Mouse (Mus musculus) embryonic facial prominence, embryonic 12.5 days (tissue): ENCODE measurements around the gene 3830406C13Rik. TPM values are rescaled to one million over a fixed set of nuclear protein-coding genes. Genes with fewer than 3 reads are reported as not detected.

Experiments
- ATAC-seq: fragments of 200-750 bp; cut with Nextera tagmentation; 2 replicates; pipeline ENCODE4 v1.8.0; 2017; ENCODE audit not compliant: insufficient number of reproducible peaks, insufficient read depth, low FRiP score, low TSS enrichment
- H3K27ac ChIP-seq: fragments of 300-500 bp; sonication (generic); 2 replicates; pipeline ENCODE4 v1.5.1; 2016; ENCODE audit warnings: mild to moderate bottlenecking
- H3K27me3 ChIP-seq: fragments of 300-500 bp; sonication (generic); 2 replicates; pipeline ENCODE4 v1.6.1; 2016; ENCODE audit warnings: mild to moderate bottlenecking, moderate library complexity
- H3K36me3 ChIP-seq: fragments of 300-500 bp; sonication (generic); 2 replicates; pipeline ENCODE4 v1.6.1; 2016; ENCODE audit warnings: mild to moderate bottlenecking
- H3K4me1 ChIP-seq: fragments of 300-500 bp; sonication (generic); 2 replicates; pipeline ENCODE4 v1.6.1; 2016
- H3K4me2 ChIP-seq: fragments of 300-500 bp; sonication (generic); replicated peaks from 2 replicates; pipeline ENCODE4 v1.6.1; 2016; ENCODE audit warnings: mild to moderate bottlenecking, moderate library complexity
- H3K4me3 ChIP-seq: fragments of 300-500 bp; sonication (generic); 2 replicates; pipeline ENCODE4 v1.5.1; 2016; ENCODE audit warnings: mild to moderate bottlenecking
- H3K9ac ChIP-seq: fragments of 300-500 bp; sonication (generic); 2 replicates; pipeline ENCODE4 v1.6.1; 2016; ENCODE audit warnings: mild to moderate bottlenecking, moderate library complexity
- H3K9me3 ChIP-seq: fragments of 300-500 bp; sonication (generic); 2 replicates; pipeline ENCODE4 v1.6.1; 2016; ENCODE audit warnings: mild to moderate bottlenecking, moderate library complexity
- WGBS: fragments of 180-500 bp; shearing (Covaris S2); methylation state at CpG from one replicate; pipeline ENCODE4 v1.1.7; 2016; 5-methylcytosine and 5-hydroxymethylcytosine counted together
- polyA plus RNA-seq: library from polyadenylated mRNA; unstranded; fragments of >200 nt; fragmentation: Nextera tagmentation; extraction: Ambion mirVana; gene quantifications from 2 replicates; pipeline ENCODE4 v1.2.1, GENCODE M21; 2016

3830406C13Rik gene
- polyA plus RNA-seq, 1 experiment from 2014 or later, result 44.0 TPM

DNA sequence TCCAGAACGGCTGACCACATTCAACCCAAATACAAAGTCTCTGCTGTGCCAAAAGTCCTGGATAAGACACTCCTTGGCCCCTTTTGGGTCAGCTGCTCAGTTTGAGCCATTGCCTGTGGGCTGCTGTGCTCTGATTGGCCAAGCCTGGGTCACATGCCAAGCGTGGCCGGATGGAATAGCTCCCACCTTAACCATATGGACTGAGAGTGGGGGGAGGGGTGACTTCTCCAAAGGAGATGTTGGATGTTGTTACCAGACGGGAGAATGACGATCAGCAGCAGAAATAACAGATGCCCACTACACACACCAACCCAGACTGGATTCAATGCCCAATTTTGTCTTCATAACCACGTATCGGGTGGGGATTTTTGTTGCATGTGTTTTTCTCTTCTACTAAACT is 51.0 kb downstream of the 3830406C13Rik start:
- H3K9me3 ChIP-seq, result no peaks in the 10 kb centered on the region
- H3K9ac ChIP-seq, result no peak overlapping the region
- no peak overlapping the region for H3K4me3 ChIP-seq
- peaks cover 66% of the 10 kb centered on the region for H3K27me3 ChIP-seq
- ATAC-seq, result no peak
- no peaks in the 10 kb centered on the region for H3K4me1 ChIP-seq
- no peak overlapping the region for H3K4me2 ChIP-seq
- 41% methylated on average over 7 of the region's 7 CpGs for WGBS
- H3K27ac ChIP-seq, result no peak overlapping the region
- H3K36me3 ChIP-seq, result no peaks in the 10 kb centered on the region

DNA sequence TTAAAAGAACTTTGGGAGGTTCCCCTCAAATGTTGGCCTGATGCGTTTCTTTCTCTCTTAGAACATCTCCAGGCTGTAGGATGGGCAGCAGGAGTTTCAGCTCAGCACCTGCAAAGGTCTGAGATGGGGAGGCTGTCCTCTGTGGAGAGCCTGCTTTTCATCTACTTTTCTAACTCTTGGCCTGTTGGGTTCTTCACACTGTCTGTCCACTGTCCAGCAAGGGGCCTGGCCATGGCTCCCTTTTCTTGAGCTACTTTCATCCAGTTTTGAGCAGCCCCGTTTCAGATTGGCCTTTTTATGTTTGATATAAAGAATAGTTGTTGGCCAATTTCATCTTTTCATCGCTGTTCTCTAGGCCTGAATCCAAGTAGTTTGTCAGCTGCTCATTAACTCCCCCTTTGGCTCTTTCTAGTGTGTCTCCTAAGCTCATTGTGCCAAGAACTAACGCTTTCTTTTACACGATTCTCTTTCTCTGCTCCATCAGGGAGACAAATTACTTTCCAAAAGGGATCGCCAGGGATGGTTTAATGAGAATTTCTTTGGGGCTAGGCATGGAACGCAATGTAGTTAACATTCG is 53.5 kb downstream of the 3830406C13Rik start:
- no peak overlapping the region for H3K9ac ChIP-seq
- peaks cover 90% of the 10 kb centered on the region for H3K27me3 ChIP-seq
- no peak overlapping the region for H3K27ac ChIP-seq
- no peaks in the 10 kb centered on the region for H3K36me3 ChIP-seq
- no peaks in the 10 kb centered on the region for H3K9me3 ChIP-seq
- no peak overlapping the region for H3K4me3 ChIP-seq
- 3% methylated on average over 8 of the region's 8 CpGs for WGBS
- H3K4me2 ChIP-seq, result no peak overlapping the region
- H3K4me1 ChIP-seq, result 0 out of 2 replicates have a peak, but pooled peaks cover 5% of the 10 kb centered on the region
- no peak for ATAC-seq

DNA sequence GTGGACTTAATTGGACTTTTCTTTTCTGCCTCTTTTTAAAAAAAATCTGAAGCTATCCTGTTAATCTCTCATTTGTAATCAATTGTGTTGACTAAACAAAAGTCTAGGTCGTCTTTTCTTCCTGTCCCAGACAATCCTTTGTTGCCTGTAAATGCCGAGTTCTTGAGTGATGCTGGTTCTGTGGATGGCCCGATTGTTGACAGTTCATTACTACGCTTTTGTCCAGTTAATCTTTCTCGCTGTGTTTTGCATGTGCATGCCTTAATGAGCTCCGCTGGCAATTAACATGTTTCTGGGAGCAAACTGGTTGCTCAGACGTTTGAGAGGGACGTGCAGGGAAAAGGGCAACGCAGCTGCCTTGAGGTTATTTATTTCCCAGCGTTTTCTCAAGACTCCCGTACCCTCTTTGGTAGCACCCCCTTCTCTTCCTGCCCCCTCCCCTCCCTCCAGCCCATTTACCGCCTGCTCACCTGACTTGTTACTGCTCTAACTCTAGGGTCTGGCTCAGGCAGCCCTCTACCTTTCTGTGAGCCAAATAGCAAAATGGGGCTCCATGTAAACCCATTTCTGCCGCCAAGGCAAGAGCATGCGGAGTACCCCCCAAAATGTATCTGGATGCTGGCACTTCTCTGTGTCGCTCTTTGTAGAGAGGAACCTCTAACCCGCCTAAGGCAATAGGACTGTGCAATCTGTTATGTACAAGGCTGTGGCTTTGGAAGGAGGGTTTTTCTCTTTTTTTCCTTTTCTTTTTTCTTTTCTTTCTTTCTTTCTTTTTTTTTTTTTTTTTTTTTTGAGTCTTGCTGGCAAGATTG is 54.2 kb downstream of the 3830406C13Rik start:
- WGBS, result under 1% methylated on average over 16 of the region's 16 CpGs
- ATAC-seq, result no peak
- Histone ChIP-seq H3K27ac (no peak overlapping the region), H3K4me1 (0 out of 2 replicates have a peak, but pooled peaks cover 5% of the 10 kb centered on the region), H3K4me3 (no peak overlapping the region), H3K36me3 (no peaks in the 10 kb centered on the region), H3K27me3 (peaks cover 94% of the 10 kb centered on the region), H3K4me2 (no peak overlapping the region), H3K9ac (no peak overlapping the region), H3K9me3 (no peaks in the 10 kb centered on the region)

DNA sequence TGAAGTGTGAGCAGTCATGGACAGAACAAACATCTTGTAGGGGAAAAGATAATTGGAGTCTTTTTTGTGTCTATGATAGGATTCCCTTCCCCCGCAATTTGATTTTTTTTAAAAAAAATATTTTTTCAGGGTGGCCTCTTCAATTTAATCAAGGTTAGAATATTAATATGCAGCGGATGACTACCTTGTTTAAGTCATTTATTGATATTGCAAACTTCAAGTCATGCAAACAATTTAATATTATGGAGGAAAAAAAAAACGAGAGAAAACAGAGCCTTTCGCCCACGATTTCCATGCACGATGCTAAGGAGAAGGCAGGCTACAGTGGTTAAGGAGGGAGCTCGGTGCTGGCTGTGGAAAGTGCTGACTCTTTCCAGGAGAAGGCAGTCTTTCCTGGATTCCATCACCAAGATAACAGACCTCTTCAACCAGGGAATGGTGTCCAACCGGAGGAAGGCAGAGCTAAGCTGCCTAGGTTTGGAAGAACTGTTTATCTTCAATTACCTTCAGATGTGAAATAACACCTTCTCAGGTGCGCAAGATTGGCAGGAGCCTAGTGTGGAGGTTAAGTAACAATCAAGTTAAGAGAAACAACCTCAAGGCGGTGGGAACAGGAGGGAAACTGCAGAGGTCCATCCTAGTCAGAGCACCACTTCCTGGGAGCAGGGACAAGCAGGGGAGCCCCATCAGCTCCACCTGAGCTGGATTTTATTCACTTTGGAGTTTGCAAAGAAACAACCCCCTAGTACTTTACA is 55.0 kb downstream of the 3830406C13Rik start:
- Histone ChIP-seq H3K9me3 (no peaks in the 10 kb centered on the region), H3K36me3 (no peaks in the 10 kb centered on the region), H3K4me3 (no peak overlapping the region), H3K9ac (no peak overlapping the region), H3K27ac (no peak overlapping the region), H3K4me1 (0 out of 2 replicates have a peak, but pooled peaks cover 5% of the 10 kb centered on the region), H3K4me2 (no peak overlapping the region), H3K27me3 (peaks cover 94% of the 10 kb centered on the region)
- ATAC-seq, result no peak
- 1% methylated on average over 10 of the region's 10 CpGs for WGBS

GRCm38 (mm10) chr14:12340238-12341074 is 56.5 kb downstream of the 3830406C13Rik start:
- Histone ChIP-seq H3K27me3 (peaks cover 94% of the 10 kb centered on the region), H3K36me3 (no peaks in the 10 kb centered on the region), H3K9ac (no peak overlapping the region), H3K4me2 (no peak overlapping the region), H3K9me3 (no peaks in the 10 kb centered on the region), H3K4me3 (no peak overlapping the region), H3K27ac (no peak overlapping the region), H3K4me1 (peaks cover 19% of the 10 kb centered on the region)
- WGBS, result under 1% methylated on average over 19 of the region's 19 CpGs
- no peak for ATAC-seq

- H3K4me2 ChIP-seq, result peak overlapping the region; percentile 26; the same call in 1 of the 2 replicates
- WGBS, result under 1% methylated on average over 42 of the region's 42 CpGs
- no peak overlapping the region for H3K9ac ChIP-seq
- H3K27ac ChIP-seq, result no peak overlapping the region
- no peaks in the 10 kb centered on the region for H3K36me3 ChIP-seq
- peaks cover 20% of the 10 kb centered on the region for H3K4me1 ChIP-seq
- peaks cover 94% of the 10 kb centered on the region for H3K27me3 ChIP-seq
- no peaks in the 10 kb centered on the region for H3K9me3 ChIP-seq
- H3K4me3 ChIP-seq, result no peak overlapping the region
- no peak for ATAC-seq
Observed at GRCm38 (mm10) chr14:12341075-12341788, 57.3 kb downstream of the 3830406C13Rik start.

DNA sequence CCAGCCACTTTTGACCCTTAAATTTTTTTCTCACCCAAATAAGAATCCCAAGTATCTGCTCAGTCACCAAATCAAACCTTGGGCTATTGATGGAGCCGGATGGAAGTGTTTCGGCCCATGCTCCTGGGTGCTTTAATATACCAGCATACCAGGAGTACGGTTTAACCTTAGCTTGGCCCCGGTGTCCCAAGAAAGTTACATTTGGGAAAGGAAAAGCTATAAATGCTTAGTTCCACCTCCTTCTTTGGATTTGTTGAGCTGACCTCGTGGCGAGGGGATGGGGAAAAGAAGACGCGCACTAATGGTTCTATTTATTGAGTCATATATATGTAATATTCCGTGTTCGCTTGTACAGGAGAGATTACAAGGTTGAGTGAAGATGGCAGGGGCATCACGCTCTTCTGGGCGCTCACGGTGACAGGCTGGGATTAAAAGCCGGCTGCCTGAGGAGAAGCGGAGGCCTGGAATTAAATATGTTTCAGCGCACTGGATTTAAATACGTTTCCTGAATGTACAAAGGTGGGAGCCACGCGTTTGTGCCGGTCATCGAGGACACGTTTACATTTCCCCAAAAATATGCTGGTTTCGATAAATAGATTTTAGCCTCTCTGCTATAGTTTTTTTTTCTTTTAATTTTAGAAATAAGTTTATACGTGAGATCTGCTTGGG is 58.0 kb downstream of the 3830406C13Rik start:
- Histone ChIP-seq H3K36me3 (no peaks in the 10 kb centered on the region), H3K27ac (no peak overlapping the region), H3K27me3 (peaks cover 94% of the 10 kb centered on the region), H3K9ac (no peak overlapping the region), H3K4me1 (peaks cover 20% of the 10 kb centered on the region), H3K4me3 (no peak overlapping the region), H3K4me2 (no peak overlapping the region), H3K9me3 (no peaks in the 10 kb centered on the region)
- WGBS, result 2% methylated on average over 24 of the region's 24 CpGs
- no peak for ATAC-seq

DNA sequence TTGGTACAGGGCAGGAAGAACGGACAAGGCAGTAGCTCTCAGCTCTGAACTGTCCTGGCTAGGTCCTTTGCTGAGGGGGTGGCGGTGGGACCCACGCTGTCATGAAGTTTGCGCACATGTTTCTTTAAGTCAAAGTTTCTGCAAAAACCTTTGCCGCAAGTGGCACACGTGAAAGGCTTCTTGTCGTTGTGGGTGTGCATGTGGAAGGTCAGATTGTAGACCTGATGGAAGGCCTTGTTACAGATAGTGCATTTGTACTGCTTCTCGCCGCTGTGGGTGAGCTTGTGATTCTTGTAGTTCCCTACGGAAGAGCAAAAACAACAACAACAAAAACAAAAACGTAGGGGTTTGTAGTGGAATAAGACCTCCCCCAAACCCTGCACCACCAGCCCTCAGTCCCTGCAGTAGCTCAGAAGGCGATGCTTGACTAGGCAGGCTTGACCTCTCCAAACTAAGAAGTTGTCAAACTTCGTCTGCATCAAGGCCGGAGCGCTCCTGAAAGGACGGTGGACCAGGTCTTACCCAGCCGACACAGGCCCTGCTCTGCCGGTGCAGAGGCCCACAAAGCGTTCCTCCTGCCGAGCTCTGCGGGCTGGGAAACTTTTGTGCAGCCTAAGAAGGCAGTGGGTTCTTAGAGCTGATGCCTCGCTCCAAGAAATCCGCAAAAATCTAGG is 58.6 kb downstream of the 3830406C13Rik start:
- no peak for ATAC-seq
- H3K4me2 ChIP-seq, result no peak overlapping the region
- no peaks in the 10 kb centered on the region for H3K36me3 ChIP-seq
- 2% methylated on average over 23 of the region's 23 CpGs for WGBS
- peaks cover 20% of the 10 kb centered on the region for H3K4me1 ChIP-seq
- H3K27ac ChIP-seq, result no peak overlapping the region
- peaks cover 94% of the 10 kb centered on the region for H3K27me3 ChIP-seq
- H3K9me3 ChIP-seq, result no peaks in the 10 kb centered on the region
- H3K9ac ChIP-seq, result no peak overlapping the region
- H3K4me3 ChIP-seq, result no peak overlapping the region

- no peaks in the 10 kb centered on the region for H3K9me3 ChIP-seq
- H3K4me3 ChIP-seq, result 0 out of 2 replicates have a peak overlapping the region, but pooled peaks have one; percentile 9
- H3K36me3 ChIP-seq, result no peaks in the 10 kb centered on the region
- ATAC-seq, result no peak
- peaks cover 94% of the 10 kb centered on the region for H3K27me3 ChIP-seq
- H3K4me1 ChIP-seq, result peaks cover 20% of the 10 kb centered on the region
- no peak overlapping the region for H3K27ac ChIP-seq
- 1% methylated on average over 20 of the region's 20 CpGs for WGBS
- no peak overlapping the region for H3K9ac ChIP-seq
- no peak overlapping the region for H3K4me2 ChIP-seq
Observed at GRCm38 (mm10) chr14:12343451-12343941, 59.5 kb downstream of the 3830406C13Rik start.
